Mouse (Mus musculus) MEL (cell line): ENCODE results near the gene Hnrnpr. TPM values are rescaled to one million over a fixed set of nuclear protein-coding genes. Genes with fewer than 3 reads are reported as not detected.

Experiments
- DNase-seq: peaks from one replicate; pipeline ENCODE4 v3.0.0; 2011; ENCODE audit warnings: low read depth, low spot score
- H3K27ac ChIP-seq: 2 replicates; pipeline ENCODE4 v1.5.1; 2012; ENCODE audit warnings: low read depth, mild to moderate bottlenecking, control low read depth, low read length, moderate library complexity; ENCODE audit not compliant: control insufficient read depth
- H3K27me3 ChIP-seq, 2 experiments: fragments of 150-350 bp in 1 of 2; sonication (generic) in 1 of 2; 2 replicates each; pipeline ENCODE4 v1.6.1; 2012; ENCODE audit warnings: low read length in 2 of 2, mild to moderate bottlenecking in 2 of 2, improper control_type of control experiment in 1 of 2, moderate library complexity in 1 of 2; ENCODE audit not compliant: insufficient read depth in 2 of 2, control insufficient read depth in 1 of 2
- H3K36me3 ChIP-seq, 2 experiments: 2 replicates each; pipeline ENCODE4 v1.6.1; 2012 to 2014; ENCODE audit warnings: low read length in 2 of 2, improper control_type of control experiment in 1 of 2, inconsistent platforms in 1 of 2, mild to moderate bottlenecking in 1 of 2; ENCODE audit not compliant: insufficient read depth in 2 of 2, control insufficient read depth in 1 of 2
- H3K4me1 ChIP-seq, 2 experiments: fragments of 150-350 bp in 1 of 2; sonication (generic) in 1 of 2; 2 replicates each; pipeline ENCODE4 v1.6.1; 2012; ENCODE audit warnings: low read length in 2 of 2, improper control_type of control experiment in 1 of 2, mild to moderate bottlenecking in 1 of 2; ENCODE audit not compliant: insufficient read depth in 2 of 2, control insufficient read depth in 1 of 2
- H3K4me3 ChIP-seq, 2 experiments: fragments of 150-350 bp in 1 of 2; sonication (generic) in 1 of 2; 2 replicates each; pipeline ENCODE4 v1.5.1; 2012; ENCODE audit warnings: low read depth in 2 of 2, low read length in 2 of 2, mild to moderate bottlenecking in 2 of 2, moderate library complexity in 2 of 2, control low read depth in 1 of 2, improper control_type of control experiment in 1 of 2; ENCODE audit not compliant: control insufficient read depth in 1 of 2, insufficient read depth in 1 of 2
- H3K79me2 ChIP-seq: 2 replicates; pipeline ENCODE4 v1.6.1; 2012; ENCODE audit warnings: mild to moderate bottlenecking, low read length, moderate library complexity; ENCODE audit not compliant: control insufficient read depth, poor library complexity, insufficient read depth
- H3K9ac ChIP-seq: 2 replicates; pipeline ENCODE4 v1.6.1; 2012; ENCODE audit warnings: low read depth, mild to moderate bottlenecking, control low read depth, low read length, moderate library complexity; ENCODE audit not compliant: control insufficient read depth, poor library complexity, severe bottlenecking
- H3K9me3 ChIP-seq: fragments of 150-350 bp; sonication (generic); replicated peaks from 2 replicates; pipeline ENCODE4 v1.6.1; 2012; ENCODE audit warnings: mild to moderate bottlenecking, low read length, improper control_type of control experiment, moderate library complexity; ENCODE audit not compliant: insufficient read depth
- CHD1 ChIP-seq: IDR thresholded peaks from 2 replicates; pipeline ENCODE4 v1.6.1; 2012; ENCODE audit warnings: low read depth, mild to moderate bottlenecking, inconsistent platforms, low read length, improper control_type of control experiment
- CTCF ChIP-seq, 3 experiments: IDR thresholded peaks in 2 of 3; conservative IDR thresholded peaks in 1 of 3; 2 replicates each; pipeline ENCODE4 v1.5.1; 2011 to 2012; ENCODE audit warnings: low read length in 3 of 3, low read depth in 2 of 3, mild to moderate bottlenecking in 2 of 3, improper control_type of control experiment in 1 of 3, inconsistent platforms in 1 of 3, mixed read lengths in 1 of 3, moderate library complexity in 1 of 3; ENCODE audit not compliant: control insufficient read depth in 1 of 3, insufficient read depth in 1 of 3, poor library complexity in 1 of 3, severe bottlenecking in 1 of 3
- E2F4 ChIP-seq: IDR thresholded peaks from 2 replicates; pipeline ENCODE4 v1.6.1; 2011; ENCODE audit warnings: low read depth, low read length, improper control_type of control experiment, borderline replicate concordance
- ELF1 ChIP-seq: IDR thresholded peaks from 2 replicates; pipeline ENCODE4 v1.6.1; 2014; ENCODE audit warnings: low read depth, mild to moderate bottlenecking, inconsistent platforms, low read length, improper control_type of control experiment, moderate library complexity
- EP300 ChIP-seq, 2 experiments: IDR thresholded peaks; 2 replicates each; pipeline ENCODE4 v1.6.1; 2011; ENCODE audit warnings: improper control_type of control experiment in 2 of 2, low read length in 2 of 2, low read depth in 1 of 2, mild to moderate bottlenecking in 1 of 2
- ETS1 ChIP-seq: IDR thresholded peaks from 2 replicates; pipeline ENCODE4 v1.6.1; 2012; ENCODE audit warnings: low read depth, mild to moderate bottlenecking, inconsistent platforms, low read length, improper control_type of control experiment, moderate library complexity
- MAFK ChIP-seq: IDR thresholded peaks from 2 replicates; pipeline ENCODE4 v1.6.1; 2011; ENCODE audit warnings: low read depth, mild to moderate bottlenecking, low read length, improper control_type of control experiment, borderline replicate concordance
- MEF2A ChIP-seq: IDR thresholded peaks from 2 replicates; pipeline ENCODE4 v1.6.1; 2014; ENCODE audit warnings: low read depth, mild to moderate bottlenecking, inconsistent platforms, low read length, improper control_type of control experiment; ENCODE audit not compliant: poor library complexity, insufficient replicate concordance, severe bottlenecking; ENCODE audit errors: extremely low read depth
- MXI1 ChIP-seq: IDR thresholded peaks from 2 replicates; pipeline ENCODE4 v1.6.1; 2011; ENCODE audit warnings: mild to moderate bottlenecking, low read depth, low read length, improper control_type of control experiment
- MYC ChIP-seq: IDR thresholded peaks from 2 replicates; pipeline ENCODE4 v1.6.1; 2011; ENCODE audit warnings: low read depth, mild to moderate bottlenecking, low read length, improper control_type of control experiment, moderate library complexity
- NELFE ChIP-seq: IDR thresholded peaks from 2 replicates; pipeline ENCODE4 v1.6.1; 2011; ENCODE audit warnings: low read depth, low read length, improper control_type of control experiment
- NRF1 ChIP-seq: IDR thresholded peaks from 2 replicates; pipeline ENCODE4 v1.6.1; 2014; ENCODE audit warnings: low read depth, mild to moderate bottlenecking, inconsistent platforms, low read length, improper control_type of control experiment, moderate library complexity; ENCODE audit not compliant: poor library complexity, insufficient read depth, severe bottlenecking
- POLR2A ChIP-seq, 2 experiments: IDR thresholded peaks; 2 replicates each; pipeline ENCODE4 v1.6.1; 2011 to 2012; ENCODE audit warnings: low read length in 2 of 2, mild to moderate bottlenecking in 2 of 2, control low read depth in 1 of 2, improper control_type of control experiment in 1 of 2, low read depth in 1 of 2, moderate library complexity in 1 of 2; ENCODE audit not compliant: control insufficient read depth in 1 of 2, insufficient read depth in 1 of 2, poor library complexity in 1 of 2
- RCOR1 ChIP-seq: IDR thresholded peaks from 2 replicates; pipeline ENCODE4 v1.6.1; 2012; ENCODE audit warnings: low read depth, mild to moderate bottlenecking, inconsistent platforms, low read length, improper control_type of control experiment
- SIN3A ChIP-seq: IDR thresholded peaks from 2 replicates; pipeline ENCODE4 v1.6.1; 2012; ENCODE audit warnings: low read length, improper control_type of control experiment, inconsistent platforms
- SMC3 ChIP-seq: IDR thresholded peaks from 2 replicates; pipeline ENCODE4 v1.6.1; 2011; ENCODE audit warnings: low read depth, low read length, improper control_type of control experiment
- TCF12 ChIP-seq: IDR thresholded peaks from 2 replicates; pipeline ENCODE4 v1.6.1; 2014; ENCODE audit warnings: low read depth, mild to moderate bottlenecking, inconsistent platforms, low read length, improper control_type of control experiment, moderate library complexity
- USF2 ChIP-seq, 2 experiments: IDR thresholded peaks; 2 replicates each; pipeline ENCODE4 v1.6.1; 2011 to 2012; ENCODE audit warnings: improper control_type of control experiment in 2 of 2, low read length in 2 of 2, borderline replicate concordance in 1 of 2, inconsistent platforms in 1 of 2, low read depth in 1 of 2, mild to moderate bottlenecking in 1 of 2; ENCODE audit not compliant: insufficient read depth in 1 of 2
- ZKSCAN1 ChIP-seq: IDR thresholded peaks from 2 replicates; pipeline ENCODE4 v1.6.1; 2012; ENCODE audit warnings: low read depth, mild to moderate bottlenecking, inconsistent platforms, low read length, improper control_type of control experiment, moderate library complexity
- ZNF384 ChIP-seq: IDR thresholded peaks from 2 replicates; pipeline ENCODE4 v1.6.1; 2012; ENCODE audit warnings: low read depth, mild to moderate bottlenecking, inconsistent platforms, low read length, improper control_type of control experiment
- polyA plus RNA-seq, 2 experiments: library from polyadenylated mRNA; stranded (reverse) in 1 of 2; unstranded in 1 of 2; fragments of >175 nt in 1 of 2; fragments of >200 nt in 1 of 2; gene quantifications; 2 replicates each; pipeline versions ENCODE4 v1.2.1 to v1.2.4; 2012; ENCODE audit warnings: low replicate concordance in 2 of 2, low read depth in 1 of 2; ENCODE audit not compliant: insufficient read length in 2 of 2, insufficient read depth in 1 of 2, missing spikeins in 1 of 2
- total RNA-seq: library from RNA; depleted of rRNA; stranded (reverse); fragments of 300-350 nt; gene quantifications from 2 replicates; pipeline ENCODE4 v1.2.3, GENCODE M21; 2012

Hnrnpr gene
- total and polyA plus RNA-seq, 3 experiments: 97.2 to 366 (median 148) TPM

DNA sequence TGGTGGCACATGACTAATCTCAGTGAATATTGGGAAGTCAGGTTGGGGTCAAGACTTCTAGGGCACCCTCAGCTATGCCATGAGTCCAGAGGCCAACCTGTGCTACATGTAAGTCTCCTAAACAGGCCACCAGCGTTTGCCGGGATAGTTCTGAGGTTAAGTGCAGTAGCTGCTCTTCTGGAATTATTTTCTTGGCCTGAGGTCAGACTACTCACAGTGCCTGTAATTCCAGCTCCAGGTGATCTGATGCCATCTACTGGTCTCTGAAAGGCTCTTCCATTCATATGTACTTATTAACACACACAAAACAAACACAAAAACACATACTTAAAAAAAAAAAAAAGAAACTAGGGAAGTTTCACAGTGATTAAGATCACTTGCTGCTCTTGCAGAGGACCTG is 13.5 kb downstream of the Hnrnpr start:
- no peaks in the 10 kb centered on the region for H3K9me3 ChIP-seq
- no peak overlapping the region for H3K9ac ChIP-seq
- H3K79me2 ChIP-seq: peaks cover 19% of the 10 kb centered on the region
- TF ChIP-seq MEF2A: no peak
- TF ChIP-seq SMC3: no peak
- TF ChIP-seq TCF12: no peak
- no peak for TF ChIP-seq MYC
- TF ChIP-seq POLR2A (IDR thresholded peaks at IDR 0.05; ENCODE audit: control insufficient read depth in 1 of 2, insufficient read depth in 1 of 2, low read depth in 1 of 2, low read length in 2 of 2, poor library complexity in 1 of 2): no peak
- no peak for TF ChIP-seq ETS1
- TF ChIP-seq ELF1: no peak
- TF ChIP-seq NRF1: no peak
- TF ChIP-seq EP300 (IDR thresholded peaks at IDR 0.05; ENCODE audit: low read depth in 1 of 2, low read length in 2 of 2): no peak
- TF ChIP-seq USF2 (IDR thresholded peaks at IDR 0.05; ENCODE audit: borderline replicate concordance in 1 of 2, insufficient read depth in 1 of 2, low read depth in 1 of 2, low read length in 2 of 2): no peak
- no peak for TF ChIP-seq MXI1
- no peak for TF ChIP-seq E2F4
- no peak for TF ChIP-seq ZKSCAN1
- TF ChIP-seq RCOR1: no peak
- no peak for DNase-seq
- H3K4me3 ChIP-seq: no peak overlapping the region
- H3K4me1 ChIP-seq: no peaks in the 10 kb centered on the region
- H3K27me3 ChIP-seq: no peaks in the 10 kb centered on the region
- H3K27ac ChIP-seq: no peak overlapping the region
- H3K36me3 ChIP-seq: peaks cover 0 to 51% of the 10 kb centered on the region in 2 experiments; a peak in 2 of 4 replicates

DNA sequence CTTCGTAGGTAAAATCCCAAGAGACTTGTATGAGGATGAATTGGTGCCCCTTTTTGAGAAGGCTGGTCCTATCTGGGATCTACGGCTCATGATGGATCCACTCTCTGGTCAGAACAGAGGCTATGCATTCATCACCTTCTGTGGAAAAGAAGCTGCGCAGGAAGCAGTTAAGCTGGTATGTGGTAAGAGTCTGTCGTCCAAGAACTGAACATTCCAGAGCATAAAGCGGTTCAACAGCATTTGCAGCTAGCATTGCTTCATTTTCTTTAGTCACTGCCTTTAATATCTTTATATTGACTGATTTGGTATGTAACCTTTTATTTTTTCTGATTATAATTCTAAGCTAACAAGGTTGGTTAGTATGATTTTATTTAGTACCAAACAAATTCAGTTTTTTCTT is 16.5 kb downstream of the Hnrnpr start:
- H3K4me3 ChIP-seq: no peak overlapping the region
- no peaks in the 10 kb centered on the region for H3K27me3 ChIP-seq
- peaks cover 13% of the 10 kb centered on the region for H3K79me2 ChIP-seq
- H3K27ac ChIP-seq: no peak overlapping the region
- peaks cover 0 to 53% of the 10 kb centered on the region in 2 experiments; a peak in 2 of 4 replicates for H3K36me3 ChIP-seq
- H3K9ac ChIP-seq: no peak overlapping the region
- DNase-seq: no peak
- H3K9me3 ChIP-seq: no peaks in the 10 kb centered on the region
- TF ChIP-seq CTCF (IDR thresholded peaks at IDR 0.05 in 2 of 3, conservative IDR thresholded peaks at IDR 0.05 in 1 of 3; ENCODE audit: control insufficient read depth in 1 of 3, insufficient read depth in 1 of 3, low read depth in 2 of 3, low read length in 3 of 3, poor library complexity in 1 of 3, severe bottlenecking in 1 of 3) (no peak), MYC (no peak), SMC3 (no peak), MAFK (no peak), ZNF384 (no peak), SIN3A (no peak), CHD1 (no peak), NELFE (no peak)
- TF ChIP-seq, all 39 proteins: peak for 0
- H3K4me1 ChIP-seq: no peaks in the 10 kb centered on the region
